Mouse (Mus musculus): ENCODE results near the gene Sec61b.
A peak's percentile ranks its signal among the peaks of the same experiment; 100 is the strongest.

The Sec61b gene

GRCm38 (mm10) chr4:47480576-47480975 is 6.1 kb downstream of the Sec61b start:
- no peak for DNase-seq (ENCODE audit: low spot score in 2 of 2)

GRCm38 (mm10) chr4:47491243-47491642 is 16.8 kb downstream of the Sec61b start:
- DNase-seq (ENCODE audit: low spot score in 2 of 2), result no peak

- no peak for DNase-seq (ENCODE audit: low spot score in 2 of 2)
These were observed 18.0 kb downstream of the Sec61b start for GRCm38 (mm10) chr4:47492311-47493086.

- DNase-seq (ENCODE audit: low spot score in 2 of 2), result peak in 1 of 2 experiments; percentile 52
These were observed 19.0 kb downstream of the Sec61b start for GRCm38 (mm10) chr4:47493456-47493855.

GRCm38 (mm10) chr4:47494137-47494536 is 19.7 kb downstream of the Sec61b start:
- no peak for DNase-seq (ENCODE audit: low spot score in 2 of 2)

GRCm38 (mm10) chr4:47494686-47495085 is 20.2 kb downstream of the Sec61b start:
- no peak for DNase-seq (ENCODE audit: low spot score in 2 of 2)

- DNase-seq (ENCODE audit: low spot score in 2 of 2), result no peak
These were observed 23.4 kb downstream of the Sec61b start for GRCm38 (mm10) chr4:47497811-47498385.

GRCm38 (mm10) chr4:47499121-47499545 is 24.7 kb downstream of the Sec61b start:
- no peak for DNase-seq (ENCODE audit: low spot score in 2 of 2)

- peak; percentile 18 to 71 for DNase-seq (ENCODE audit: low spot score in 2 of 2)
These were observed 28.1 kb downstream of the Sec61b start for GRCm38 (mm10) chr4:47502546-47502971.

- DNase-seq (ENCODE audit: low spot score in 2 of 2), result no peak
These were observed 28.6 kb downstream of the Sec61b start for GRCm38 (mm10) chr4:47503045-47503444.

- DNase-seq (ENCODE audit: low spot score in 2 of 2), result no peak
These were observed 30.5 kb downstream of the Sec61b start for GRCm38 (mm10) chr4:47504841-47505517.

GRCm38 (mm10) chr4:47518551-47519181 is 44.2 kb downstream of the Sec61b start:
- DNase-seq (ENCODE audit: low spot score in 2 of 2), result no peak

GRCm38 (mm10) chr4:47520076-47520475 is 45.6 kb downstream of the Sec61b start:
- no peak for DNase-seq (ENCODE audit: low spot score in 2 of 2)

GRCm38 (mm10) chr4:47521884-47522605 is 47.6 kb downstream of the Sec61b start:
- no peak for DNase-seq (ENCODE audit: low spot score in 2 of 2)

GRCm38 (mm10) chr4:47529866-47530265 is 55.4 kb downstream of the Sec61b start:
- DNase-seq (ENCODE audit: low spot score in 2 of 2), result no peak
